Mouse (Mus musculus): ENCODE measurements around the gene Arhgap15.

DNA sequence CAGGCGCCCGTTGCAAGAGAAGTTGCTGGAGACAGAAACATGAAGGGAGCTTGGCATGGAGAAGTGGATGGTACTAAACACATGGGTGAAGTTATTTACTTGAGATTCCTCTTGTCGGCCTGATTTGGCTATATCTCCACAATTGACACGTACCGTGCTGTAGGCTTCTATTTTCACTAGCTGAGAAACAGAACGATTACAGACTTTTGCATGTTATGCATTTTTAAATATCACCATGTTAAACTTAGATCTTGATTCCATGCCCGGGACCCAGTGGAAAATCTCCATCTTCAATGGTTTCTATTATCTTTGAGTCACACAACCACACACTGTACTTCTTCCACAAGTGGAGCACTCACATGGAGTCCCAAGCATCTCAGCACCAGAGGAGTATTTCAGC lies 466.9 kb downstream of the Arhgap15 start:
- no peak for TF ChIP-seq CTCF (IDR thresholded peaks at IDR 0.05; ENCODE audit: extremely low read depth, insufficient read length, insufficient replicate concordance, low read depth, low read length)
- TF ChIP-seq POLR2A (IDR thresholded peaks at IDR 0.05; ENCODE audit: low read depth, low read length), result no peak

All from small intestine, adult 2 months (tissue).